Mouse (Mus musculus): ENCODE data around the gene Ttc17. TPM values are rescaled to one million over a fixed set of nuclear protein-coding genes. Genes with fewer than 3 reads are reported as not detected.

Ttc17 gene
- polyA plus RNA-seq, 1 experiment from 2014 or later: 18.4 TPM

DNA sequence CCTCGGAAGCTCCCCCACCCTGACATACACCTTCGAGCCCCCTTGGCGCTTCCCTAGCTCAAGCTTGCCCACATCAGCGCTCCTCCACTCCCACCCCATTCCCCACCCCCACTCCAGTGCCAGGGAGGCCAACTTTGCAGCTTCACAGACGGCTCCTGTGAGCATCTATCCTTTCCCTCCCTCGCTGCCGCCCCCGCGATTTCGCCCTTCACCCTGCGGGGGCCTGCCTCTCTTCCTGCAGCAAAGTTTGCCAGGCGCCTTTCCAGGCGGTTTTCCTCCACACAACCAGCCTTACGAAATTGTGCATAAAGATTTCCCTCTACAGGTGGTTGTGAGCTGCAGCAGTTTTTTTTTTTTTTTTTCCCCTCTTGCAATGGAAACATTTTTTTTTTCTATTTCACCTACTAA, 143.0 kb downstream of the Ttc17 start:
- H3K9me3 ChIP-seq (ENCODE audit: control insufficient read depth, low read length): no peaks in the 10 kb centered on the region
- H3K4me3 ChIP-seq (ENCODE audit: low read length): peak overlapping the region; percentile 20
- ATAC-seq (ENCODE audit: low FRiP score, low TSS enrichment): peak; percentile 49
- WGBS: under 1% methylated on average over 14 of the region's 14 CpGs
- H3K4me1 ChIP-seq (ENCODE audit: control insufficient read depth, insufficient read depth, low read length): peaks cover 18% of the 10 kb centered on the region; the same call in 1 of the 2 replicates
- peaks cover 44% of the 10 kb centered on the region for H3K27me3 ChIP-seq (ENCODE audit: control insufficient read depth, insufficient read depth, low read length)
- H3K36me3 ChIP-seq (ENCODE audit: control insufficient read depth, insufficient read depth, low read length): no peaks in the 10 kb centered on the region
- no peak overlapping the region for H3K9ac ChIP-seq (ENCODE audit: low read depth, low read length)
- peak overlapping the region; percentile 41 for H3K4me2 ChIP-seq (replicated peaks; ENCODE audit: low read depth, low read length)
- H3K27ac ChIP-seq (ENCODE audit: low read depth, low read length): no peak overlapping the region

DNA sequence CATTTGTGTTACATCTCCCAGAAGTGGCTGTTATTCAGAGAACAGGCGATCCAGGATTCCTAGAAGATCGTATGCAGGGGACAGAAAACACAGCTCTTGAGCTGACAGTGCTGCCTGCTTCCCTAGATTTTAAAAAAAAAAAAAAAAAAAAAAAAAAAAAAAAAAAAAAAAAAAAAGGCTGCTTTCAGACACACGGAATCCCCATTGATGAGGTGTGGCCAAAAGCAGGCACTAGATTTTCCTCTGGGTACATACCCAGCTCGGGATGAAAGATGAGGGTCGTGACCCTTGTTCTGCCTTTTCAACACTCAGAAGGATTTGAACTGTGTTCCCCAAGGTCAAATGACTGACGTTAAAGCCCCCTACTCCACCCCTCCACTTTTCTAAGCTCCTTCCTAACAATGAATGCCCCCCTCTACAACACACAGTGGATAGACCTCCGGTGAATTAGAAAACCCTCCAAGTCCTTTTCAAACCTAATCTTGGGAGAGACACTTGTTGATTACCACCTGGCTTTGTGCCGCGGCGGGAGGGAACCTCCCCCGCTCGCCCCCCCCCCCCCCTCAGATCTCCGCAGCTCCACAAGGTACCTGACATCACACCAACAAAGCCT, 143.5 kb downstream of the Ttc17 start:
- H3K27ac ChIP-seq (ENCODE audit: low read depth, low read length): no peak overlapping the region
- peak; percentile 18; the same call in 1 of the 2 replicates for ATAC-seq (ENCODE audit: low FRiP score, low TSS enrichment)
- peaks cover 44% of the 10 kb centered on the region for H3K27me3 ChIP-seq (ENCODE audit: control insufficient read depth, insufficient read depth, low read length)

GRCm38 (mm10) chr2:94254102-94254501, 152.4 kb downstream of the Ttc17 start:
- 26% methylated on average over 3 of the region's 3 CpGs for WGBS
- Histone ChIP-seq H3K4me2 (replicated peaks; ENCODE audit: low read depth, low read length) (no peak overlapping the region), H3K4me1 (ENCODE audit: control insufficient read depth, insufficient read depth, low read length) (no peaks in the 10 kb centered on the region), H3K4me3 (ENCODE audit: low read length) (no peak overlapping the region), H3K9me3 (ENCODE audit: control insufficient read depth, low read length) (no peaks in the 10 kb centered on the region), H3K36me3 (ENCODE audit: control insufficient read depth, insufficient read depth, low read length) (no peaks in the 10 kb centered on the region), H3K27me3 (ENCODE audit: control insufficient read depth, insufficient read depth, low read length) (peaks cover under 1% of the 10 kb centered on the region; the same call in 1 of the 2 replicates), H3K27ac (ENCODE audit: low read depth, low read length) (no peak overlapping the region), H3K9ac (ENCODE audit: low read depth, low read length) (no peak overlapping the region)
- no peak for ATAC-seq (ENCODE audit: low FRiP score, low TSS enrichment)

More for the DNA sequence above, 143.5 kb downstream of the Ttc17 start:
- H3K36me3 ChIP-seq (ENCODE audit: control insufficient read depth, insufficient read depth, low read length): no peaks in the 10 kb centered on the region
- 3% methylated on average over 13 of the region's 13 CpGs for WGBS
- H3K4me1 ChIP-seq (ENCODE audit: control insufficient read depth, insufficient read depth, low read length): peaks cover 18% of the 10 kb centered on the region; the same call in 1 of the 2 replicates
- H3K4me3 ChIP-seq (ENCODE audit: low read length): peak overlapping the region; percentile 20; the same call in 1 of the 2 replicates
- peak overlapping the region; percentile 41 for H3K4me2 ChIP-seq (replicated peaks; ENCODE audit: low read depth, low read length)
- H3K9me3 ChIP-seq (ENCODE audit: control insufficient read depth, low read length): no peaks in the 10 kb centered on the region
- H3K9ac ChIP-seq (ENCODE audit: low read depth, low read length): no peak overlapping the region

MicroRNAs encoded within 50 kb of the gene (microRNA counts, 519-probe panel; counts per million panel counts)
- microRNA mmu-miR-670: not detected

Small RNA genes within 50 kb of the gene (microRNA-seq; reads per million reads assigned to microRNA genes)
- gene Mir670: 0.63 reads per million

Other genes starting within 250 kb of the Ttc17 start
- gene Hsd17b12, start 248.7 kb downstream of the Ttc17 start, polyA plus RNA-seq (2014; fragmentation: Nextera tagmentation; extraction: Ambion mirVana): 124 and 136 TPM in 2 replicates
- gene Api5, start 31.4 kb upstream of the Ttc17 start, polyA plus RNA-seq (2014; fragmentation: Nextera tagmentation; extraction: Ambion mirVana): 93.5 and 191 TPM in 2 replicates